12 mouse cellular contexts compared by ENCODE assay signal in genomic region chr14:105377035-105377621, GRCm38 (mm10).
DNase-seq lines count a peak whose midpoint lies in the region; ATAC-seq and TF ChIP-seq lines count a peak whose summit lies in the region.
"Had no signal": no experiment of that assay in that cellular context is flagged by ENCODE, and none has a peak within 500 bp of the region (broad histone marks: within the 10 kb centered on the region; RNA-seq: fewer than 3 reads in every experiment).

No protein-coding gene starts in this region.

- H3K9ac ChIP-seq in intestine, embryonic 14.5 days (ENCODE audit: low read length): no peak overlapping the region
- H3K9ac ChIP-seq in intestine, postnatal 0 days (ENCODE audit: low read depth, low read length): no peak overlapping the region
- H3K9ac ChIP-seq in embryonic facial prominence, embryonic 11.5 days (replicated peaks; ENCODE audit: low read length): no peak overlapping the region
- no peak overlapping the region for H3K9ac ChIP-seq in limb, embryonic 14.5 days (ENCODE audit: low read depth, low read length, severe bottlenecking)
- H3K9ac ChIP-seq: liver, postnatal 0 days had no signal

- no peaks in the 10 kb centered on the region for H3K9me3 ChIP-seq in intestine, embryonic 14.5 days (ENCODE audit: control insufficient read depth, low read length)
- H3K9me3 ChIP-seq in intestine, postnatal 0 days (ENCODE audit: control insufficient read depth): no peaks in the 10 kb centered on the region
- no peaks in the 10 kb centered on the region for H3K9me3 ChIP-seq in embryonic facial prominence, embryonic 11.5 days (replicated peaks; ENCODE audit: control insufficient read depth, low read length)
- H3K9me3 ChIP-seq in limb, embryonic 14.5 days (ENCODE audit: control insufficient read depth, low read length): no peaks in the 10 kb centered on the region

- TF ChIP-seq CTCF in intestine, postnatal 0 days (IDR thresholded peaks at IDR 0.05; ENCODE audit: low read depth): no peak

- H3K36me3 ChIP-seq in intestine, embryonic 14.5 days (ENCODE audit: control insufficient read depth, insufficient read depth, low read length): no peaks in the 10 kb centered on the region
- no peaks in the 10 kb centered on the region for H3K36me3 ChIP-seq in intestine, postnatal 0 days (ENCODE audit: control insufficient read depth, insufficient read depth)
- H3K36me3 ChIP-seq in embryonic facial prominence, embryonic 11.5 days (replicated peaks; ENCODE audit: control insufficient read depth, insufficient read depth, low read depth, low read length): no peaks in the 10 kb centered on the region
- no peaks in the 10 kb centered on the region for H3K36me3 ChIP-seq in limb, embryonic 14.5 days (ENCODE audit: control insufficient read depth, insufficient read depth, low read length)

- no peak for TF ChIP-seq POLR2A in limb, embryonic 14.5 days (IDR thresholded peaks at IDR 0.05; ENCODE audit: borderline replicate concordance, extremely low read depth, insufficient read depth, insufficient read length)

- H3K4me2 ChIP-seq in intestine, embryonic 14.5 days (ENCODE audit: low read length): no peak overlapping the region
- H3K4me2 ChIP-seq in intestine, postnatal 0 days (replicated peaks; ENCODE audit: low read depth): no peak overlapping the region
- no peak overlapping the region for H3K4me2 ChIP-seq in embryonic facial prominence, embryonic 11.5 days (ENCODE audit: low read depth, low read length)
- H3K4me2 ChIP-seq in limb, embryonic 14.5 days (replicated peaks; ENCODE audit: low read depth, low read length, severe bottlenecking): no peak overlapping the region

- WGBS in intestine, embryonic 14.5 days: 33% methylated on average over 4 of the region's 4 CpGs
- WGBS in intestine, postnatal 0 days: 64% methylated on average over 4 of the region's 4 CpGs
- WGBS in embryonic facial prominence, embryonic 11.5 days: 32% methylated on average over 4 of the region's 4 CpGs
- WGBS in limb, embryonic 14.5 days: 36% methylated on average over 4 of the region's 4 CpGs

- no peak; the same call in 1 of the 2 replicates for ATAC-seq in intestine, embryonic 14.5 days (replicated peaks; ENCODE audit: low FRiP score, low TSS enrichment, low read depth)
- ATAC-seq in intestine, postnatal 0 days: no peak
- 0 out of 2 replicates have a peak, but pooled peaks have one; percentile 46 for ATAC-seq in embryonic facial prominence, embryonic 11.5 days (replicated peaks; ENCODE audit: insufficient number of reproducible peaks, low FRiP score, low TSS enrichment, low read depth)
- peak; percentile 83 for ATAC-seq in limb, embryonic 14.5 days (ENCODE audit: low FRiP score, low read depth)
- ATAC-seq: liver, postnatal 0 days had no signal

- no peak overlapping the region for H3K4me3 ChIP-seq in intestine, embryonic 14.5 days (ENCODE audit: low read depth, low read length)
- H3K4me3 ChIP-seq in intestine, postnatal 0 days (ENCODE audit: low read depth, low read length): no peak overlapping the region
- H3K4me3 ChIP-seq in embryonic facial prominence, embryonic 11.5 days (ENCODE audit: low read depth, low read length): no peak overlapping the region
- no peak overlapping the region for H3K4me3 ChIP-seq in limb, embryonic 14.5 days (replicated peaks; ENCODE audit: low read length)
- H3K4me3 ChIP-seq: erythroblast, embryonic 14.5 days; megakaryocyte, embryonic 14.5 days had no signal

- H3K27me3 ChIP-seq in intestine, embryonic 14.5 days (replicated peaks; ENCODE audit: control insufficient read depth, insufficient read depth, low read length): no peaks in the 10 kb centered on the region
- no peaks in the 10 kb centered on the region for H3K27me3 ChIP-seq in intestine, postnatal 0 days (replicated peaks; ENCODE audit: control insufficient read depth, insufficient read depth, low read length)
- H3K27me3 ChIP-seq in embryonic facial prominence, embryonic 11.5 days (ENCODE audit: control insufficient read depth, insufficient read depth, low read length): no peaks in the 10 kb centered on the region
- H3K27me3 ChIP-seq in limb, embryonic 14.5 days (ENCODE audit: control insufficient read depth, insufficient read depth, low read length): no peaks in the 10 kb centered on the region
- H3K27me3 ChIP-seq: CH12.LX; megakaryocyte, embryonic 14.5 days had no signal

- H3K4me1 ChIP-seq in intestine, embryonic 14.5 days (replicated peaks; ENCODE audit: control insufficient read depth, insufficient read depth, low read length): peaks cover 19% of the 10 kb centered on the region
- H3K4me1 ChIP-seq in intestine, postnatal 0 days (replicated peaks; ENCODE audit: control insufficient read depth, insufficient read depth, low read length): no peaks in the 10 kb centered on the region
- no peaks in the 10 kb centered on the region for H3K4me1 ChIP-seq in embryonic facial prominence, embryonic 11.5 days (ENCODE audit: control insufficient read depth, insufficient read depth, low read length)
- peaks cover 22% of the 10 kb centered on the region for H3K4me1 ChIP-seq in limb, embryonic 14.5 days (ENCODE audit: control insufficient read depth, insufficient read depth, low read length)
- H3K4me1 ChIP-seq: megakaryocyte, embryonic 14.5 days had no signal

- no peak for DNase-seq in intestine, embryonic 14.5 days (ENCODE audit: low spot score)
- DNase-seq in embryo, embryonic 11 days: peak; percentile 47
- peak; percentile 40 for DNase-seq in embryonic facial prominence, embryonic 11.5 days (ENCODE audit: low spot score)
- DNase-seq in limb, embryonic 14.5 days (ENCODE audit: low spot score): peak; percentile 49
- DNase-seq in cerebellum, postnatal 25 days: no peak
- DNase-seq in cerebellum, postnatal 36 days: no peak
- DNase-seq: cerebellum, adult 9-10 months; liver, postnatal 0 days had no signal

- peak overlapping the region; percentile 38; the same call in 1 of the 2 replicates for H3K27ac ChIP-seq in intestine, embryonic 14.5 days (ENCODE audit: low read depth)
- no peak overlapping the region for H3K27ac ChIP-seq in intestine, postnatal 0 days (ENCODE audit: low read depth, low read length)
- no peak overlapping the region; the same call in 1 of the 2 replicates for H3K27ac ChIP-seq in embryonic facial prominence, embryonic 11.5 days (replicated peaks; ENCODE audit: low read depth, low read length)
- peak overlapping the region; percentile 43; the same call in 1 of the 2 replicates for H3K27ac ChIP-seq in limb, embryonic 14.5 days (replicated peaks; ENCODE audit: low read depth, low read length)

Comparison
In these comparisons a context has a peak if more than half of its experiments do, and no peak if none do; other contexts are left out.
1. H3K27ac ChIP-seq: peak in intestine, embryonic 14.5 days (single experiment) and limb, embryonic 14.5 days (single experiment); none in intestine, postnatal 0 days (single experiment) and embryonic facial prominence, embryonic 11.5 days (single experiment).
2. ATAC-seq: peak in embryonic facial prominence, embryonic 11.5 days (single experiment) and limb, embryonic 14.5 days (single experiment); none in intestine, embryonic 14.5 days (single experiment) and intestine, postnatal 0 days (single experiment).
3. DNase-seq: peak in embryo, embryonic 11 days (single experiment), embryonic facial prominence, embryonic 11.5 days (single experiment) and limb, embryonic 14.5 days (single experiment); none in intestine, embryonic 14.5 days (single experiment), cerebellum, postnatal 25 days (0 of 2) and cerebellum, postnatal 36 days (0 of 2).